Comparison of ENCODE assay signal across 12 mouse cellular contexts in the genomic region with DNA sequence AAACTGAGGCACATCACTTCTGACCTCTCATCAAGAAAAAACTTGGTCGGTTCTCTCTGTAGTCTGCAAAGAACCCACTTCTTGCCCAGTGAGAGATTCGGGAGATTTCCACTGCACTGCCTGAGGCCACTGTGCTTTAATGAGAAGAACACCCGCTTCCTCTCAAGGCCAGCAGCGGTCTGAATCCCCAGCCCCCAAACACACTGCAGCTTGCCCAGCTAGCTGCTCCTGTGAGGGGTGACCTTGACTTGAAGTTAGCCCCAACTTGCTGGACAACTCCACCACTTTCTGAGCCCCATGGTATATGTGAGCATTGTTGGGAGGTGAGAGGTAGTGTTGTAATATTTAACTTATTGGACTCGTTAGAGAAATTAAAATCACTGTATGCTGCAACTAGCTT. TPM values are rescaled to one million over a fixed set of nuclear protein-coding genes. Genes with fewer than 3 reads are reported as not detected.
DNase-seq lines count a peak whose midpoint lies in the region; ATAC-seq lines count a peak whose summit lies in the region.
"Had no signal": no experiment of that assay in that cellular context is flagged by ENCODE, and none has a peak within 500 bp of the region (broad histone marks: within the 10 kb centered on the region; RNA-seq: fewer than 3 reads in every experiment).

No protein-coding gene starts in this region.

- WGBS in heart, embryonic 15.5 days, result 36% methylated on average over 5 of the region's 5 CpGs
- WGBS in embryonic facial prominence, embryonic 10.5 days, result 15% methylated on average over 5 of the region's 5 CpGs
- WGBS in hindbrain, embryonic 14.5 days, result 21% methylated on average over 5 of the region's 5 CpGs

- DNase-seq in heart, adult 18-20 months, result no peak
- DNase-seq in embryonic facial prominence, embryonic 10.5 days (ENCODE audit: low spot score), result peak; percentile 21
- DNase-seq in hindbrain, embryonic 14.5 days (ENCODE audit: low spot score), result no peak
- peak; percentile 19 for DNase-seq in neural tube, embryonic 10.5 days (ENCODE audit: extremely low spot score, low spot score)
- DNase-seq in retina, embryonic 14.5 days (ENCODE audit: low spot score), result no peak
- DNase-seq in lung, postnatal 25 days (ENCODE audit: low spot score), result no peak
- DNase-seq in frontal cortex, postnatal 14 days (ENCODE audit: low spot score in 2 of 2), result no peak
- DNase-seq: cerebellum, adult 11 months; kidney, adult 8-10 months had no signal

- H3K4me3 ChIP-seq in heart, embryonic 15.5 days, result no peak overlapping the region
- H3K4me3 ChIP-seq in embryonic facial prominence, embryonic 10.5 days, result peak overlapping the region; percentile 68; the same call in 1 of the 2 replicates
- H3K4me3 ChIP-seq in hindbrain, embryonic 14.5 days (replicated peaks; ENCODE audit: low read length), result no peak overlapping the region
- H3K4me3 ChIP-seq: myocyte had no signal

- H3K4me1 ChIP-seq in heart, embryonic 15.5 days (replicated peaks), result peaks cover 13% of the 10 kb centered on the region
- H3K4me1 ChIP-seq in embryonic facial prominence, embryonic 10.5 days, result peaks cover 20% of the 10 kb centered on the region
- H3K4me1 ChIP-seq in hindbrain, embryonic 14.5 days (replicated peaks; ENCODE audit: control insufficient read depth, insufficient read depth, low read length), result peaks cover 9% of the 10 kb centered on the region; the same call in 1 of the 2 replicates

- H3K27ac ChIP-seq in heart, embryonic 15.5 days, result no peak overlapping the region
- no peak overlapping the region for H3K27ac ChIP-seq in embryonic facial prominence, embryonic 10.5 days (replicated peaks)
- no peak overlapping the region for H3K27ac ChIP-seq in hindbrain, embryonic 14.5 days

- H3K9me3 ChIP-seq in heart, embryonic 15.5 days (replicated peaks), result no peaks in the 10 kb centered on the region
- no peaks in the 10 kb centered on the region for H3K9me3 ChIP-seq in embryonic facial prominence, embryonic 10.5 days
- no peaks in the 10 kb centered on the region for H3K9me3 ChIP-seq in hindbrain, embryonic 14.5 days (ENCODE audit: control insufficient read depth, low read length)

- H3K9ac ChIP-seq in heart, embryonic 15.5 days, result no peak overlapping the region
- no peak overlapping the region for H3K9ac ChIP-seq in hindbrain, embryonic 14.5 days

- H3K27me3 ChIP-seq in heart, embryonic 15.5 days, result peaks cover 72% of the 10 kb centered on the region
- H3K27me3 ChIP-seq in embryonic facial prominence, embryonic 10.5 days (replicated peaks; ENCODE audit: low read depth, poor library complexity, severe bottlenecking), result peaks cover 84% of the 10 kb centered on the region
- H3K27me3 ChIP-seq in hindbrain, embryonic 14.5 days (ENCODE audit: control insufficient read depth, insufficient read depth, low read length), result peaks cover 54% of the 10 kb centered on the region

- H3K4me2 ChIP-seq in heart, embryonic 15.5 days, result peak overlapping the region; percentile 91; the same call in 1 of the 2 replicates
- peak overlapping the region; percentile 94 for H3K4me2 ChIP-seq in hindbrain, embryonic 14.5 days (replicated peaks)

- no peaks in the 10 kb centered on the region for H3K36me3 ChIP-seq in heart, embryonic 15.5 days
- no peaks in the 10 kb centered on the region for H3K36me3 ChIP-seq in embryonic facial prominence, embryonic 10.5 days (replicated peaks)
- no peaks in the 10 kb centered on the region for H3K36me3 ChIP-seq in hindbrain, embryonic 14.5 days (replicated peaks; ENCODE audit: control insufficient read depth, insufficient read depth)

- no peak for ATAC-seq in heart, embryonic 15.5 days (replicated peaks; ENCODE audit: insufficient number of reproducible peaks, insufficient read depth, low FRiP score, low read depth)
- no peak for ATAC-seq in hindbrain, embryonic 14.5 days (ENCODE audit: low FRiP score)
- ATAC-seq: CD4-positive, CD25-positive, alpha-beta regulatory T cell, adult 4 months had no signal

RNA-seq across cellular contexts. Expression of gene Acan, which starts 1.2 kb away (rescaled TPM):
- 2.7 and 4.7 TPM in 2 replicates for polyA plus RNA-seq in heart, embryonic 15.5 days (2015; fragmentation: Nextera tagmentation; extraction: Ambion mirVana)
- under 1 TPM; 0.10 to 0.28 TPM for total RNA-seq in heart, adult 18-20 months (2021)
- polyA plus RNA-seq in embryonic facial prominence, embryonic 10.5 days (2016; fragmentation: Nextera tagmentation; extraction: Ambion mirVana), result 0.18 and 0.27 TPM in 2 replicates
- polyA plus RNA-seq in hindbrain, embryonic 14.5 days (2014; fragmentation: Nextera tagmentation; extraction: Ambion mirVana), result 0.09 and 0.23 TPM in 2 replicates
- polyA plus RNA-seq: CD4-positive, CD25-positive, alpha-beta regulatory T cell, adult 4 months; myocyte had no signal

Comparison
In these comparisons a context has a peak if more than half of its experiments do, and no peak if none do; other contexts are left out.
1. DNase-seq: peak in embryonic facial prominence, embryonic 10.5 days (single experiment) and neural tube, embryonic 10.5 days (single experiment); none in heart, adult 18-20 months (0 of 2), hindbrain, embryonic 14.5 days (single experiment), retina, embryonic 14.5 days (single experiment), lung, postnatal 25 days (single experiment) and frontal cortex, postnatal 14 days (0 of 2).